ENCODE assay signal across 9 mouse cellular contexts in genomic region chr6:24350882-24351281, GRCm38 (mm10).
DNase-seq lines count a peak whose midpoint lies in the region; ATAC-seq and TF ChIP-seq lines count a peak whose summit lies in the region.
"Had no signal": no experiment of that assay in that cellular context is flagged by ENCODE, and none has a peak within 500 bp of the region (broad histone marks: within the 10 kb centered on the region; RNA-seq: fewer than 3 reads in every experiment).

No protein-coding gene starts in this region.

- WGBS in hindbrain, embryonic 15.5 days = 10% methylated on average over 5 of the region's 5 CpGs
- 18% methylated on average over 5 of the region's 5 CpGs for WGBS in stomach, embryonic 14.5 days

- H3K9me3 ChIP-seq in CH12.LX (replicated peaks; ENCODE audit: low read length) = no peaks in the 10 kb centered on the region
- no peaks in the 10 kb centered on the region for H3K9me3 ChIP-seq in hindbrain, embryonic 15.5 days
- H3K9me3 ChIP-seq in stomach, embryonic 14.5 days (ENCODE audit: control insufficient read depth, low read depth, low read length) = no peaks in the 10 kb centered on the region
- H3K9me3 ChIP-seq: stomach, embryonic 15.5 days had no signal

- H3K4me3 ChIP-seq in CH12.LX (replicated peaks in 1 of 3; ENCODE audit: low read depth in 2 of 3, low read length in 2 of 3, poor library complexity in 1 of 3) = no peak overlapping the region
- H3K4me3 ChIP-seq in hindbrain, embryonic 15.5 days = no peak overlapping the region
- H3K4me3 ChIP-seq in stomach, embryonic 14.5 days (ENCODE audit: low read depth, low read length) = no peak overlapping the region
- H3K4me3 ChIP-seq: stomach, embryonic 15.5 days had no signal

- no peak overlapping the region for H3K9ac ChIP-seq in CH12.LX (ENCODE audit: insufficient read depth, low read depth)
- no peak overlapping the region for H3K9ac ChIP-seq in hindbrain, embryonic 15.5 days
- no peak overlapping the region for H3K9ac ChIP-seq in stomach, embryonic 14.5 days (replicated peaks; ENCODE audit: low read depth, low read length)
- H3K9ac ChIP-seq: stomach, embryonic 15.5 days had no signal

- peak; percentile 67 for DNase-seq in CH12.LX (ENCODE audit: extremely low read depth)
- peak; percentile 75 for DNase-seq in ZHBTc4 (ENCODE audit: low read depth, low spot score)
- peak; percentile 36 for DNase-seq in embryo, embryonic 9.5 days (ENCODE audit: extremely low spot score)
- peak; percentile 28 for DNase-seq in left cerebral cortex, adult 11 months (ENCODE audit: low spot score)
- DNase-seq in mesoderm, embryonic 11.5 days (ENCODE audit: low read depth, low spot score) = peak; percentile 74
- DNase-seq in spleen, postnatal 14 days (ENCODE audit: low spot score in 2 of 2) = no peak

- no peaks in the 10 kb centered on the region for H3K27me3 ChIP-seq in CH12.LX (replicated peaks)
- H3K27me3 ChIP-seq in hindbrain, embryonic 15.5 days = no peaks in the 10 kb centered on the region
- H3K27me3 ChIP-seq in stomach, embryonic 14.5 days (ENCODE audit: control insufficient read depth, insufficient read depth, low read length) = no peaks in the 10 kb centered on the region
- H3K27me3 ChIP-seq: stomach, embryonic 15.5 days had no signal

- no peak overlapping the region for H3K27ac ChIP-seq in CH12.LX (ENCODE audit: insufficient read depth, low read depth)
- no peak overlapping the region for H3K27ac ChIP-seq in hindbrain, embryonic 15.5 days (replicated peaks)
- H3K27ac ChIP-seq in stomach, embryonic 14.5 days (ENCODE audit: low read length) = no peak overlapping the region
- H3K27ac ChIP-seq: stomach, embryonic 15.5 days had no signal

- no peak for TF ChIP-seq POLR2A in CH12.LX (IDR thresholded peaks at IDR 0.05; ENCODE audit: low read depth, low read length)

- H3K36me3 ChIP-seq in CH12.LX (replicated peaks in 1 of 2; ENCODE audit: control insufficient read depth in 1 of 2, insufficient read depth in 1 of 2, low read length in 1 of 2) = no peaks in the 10 kb centered on the region
- H3K36me3 ChIP-seq in hindbrain, embryonic 15.5 days = no peaks in the 10 kb centered on the region
- H3K36me3 ChIP-seq in stomach, embryonic 14.5 days (ENCODE audit: control insufficient read depth, insufficient read depth, low read length) = no peaks in the 10 kb centered on the region
- H3K36me3 ChIP-seq: stomach, embryonic 15.5 days had no signal

- dilution Hi-C loops in CH12.LX (cut with MboI; ENCODE audit: extremely low pct_ligation_motif_present, extremely low pct_unique_long_range_greater_than_20kb, low sequenced_read_pairs) = no loop called here

- TF ChIP-seq RAD21 in CH12.LX (IDR thresholded peaks at IDR 0.05; ENCODE audit: low read depth, low read length) = peak; percentile 90

- ATAC-seq in hindbrain, embryonic 15.5 days (ENCODE audit: low FRiP score, low read depth) = peak; percentile 96
- ATAC-seq in stomach, embryonic 14.5 days (ENCODE audit: insufficient number of reproducible peaks, insufficient read depth, low FRiP score, low read depth) = peak; percentile 77

- no peak overlapping the region for H3K4me2 ChIP-seq in CH12.LX (ENCODE audit: insufficient read depth, low read depth, poor library complexity, severe bottlenecking)
- no peak overlapping the region for H3K4me2 ChIP-seq in hindbrain, embryonic 15.5 days
- no peak overlapping the region for H3K4me2 ChIP-seq in stomach, embryonic 14.5 days (replicated peaks; ENCODE audit: low read depth, low read length)
- H3K4me2 ChIP-seq: stomach, embryonic 15.5 days had no signal

- no peaks in the 10 kb centered on the region for H3K79me2 ChIP-seq in CH12.LX (replicated peaks; ENCODE audit: control insufficient read depth, extremely low read depth, insufficient read depth, poor library complexity, severe bottlenecking)

- in situ Hi-C loops in CH12.LX (cut with MboI; ENCODE audit: low pct_ligation_motif_present, low pct_unique_long_range_greater_than_20kb, low sequenced_read_pairs) = no loop called here

- no peaks in the 10 kb centered on the region for H3K4me1 ChIP-seq in CH12.LX (ENCODE audit: control insufficient read depth in 1 of 2, insufficient read depth in 2 of 2)
- H3K4me1 ChIP-seq in hindbrain, embryonic 15.5 days (replicated peaks) = no peaks in the 10 kb centered on the region; the same call in 1 of the 2 replicates
- H3K4me1 ChIP-seq in stomach, embryonic 14.5 days (ENCODE audit: control insufficient read depth, insufficient read depth, low read length) = no peaks in the 10 kb centered on the region
- H3K4me1 ChIP-seq: stomach, embryonic 15.5 days had no signal

- TF ChIP-seq CTCF in CH12.LX (conservative IDR thresholded peaks at IDR 0.05 in 1 of 2, IDR thresholded peaks at IDR 0.05 in 1 of 2; ENCODE audit: low read depth in 2 of 2, low read length in 2 of 2) = peak; percentile 79 to 88

- no peak for TF ChIP-seq EP300 in CH12.LX (IDR thresholded peaks at IDR 0.05; ENCODE audit: low read length)

TF ChIP-seq in CH12.LX, 34 proteins besides CTCF, POLR2A, EP300 and RAD21:
- TF ChIP-seq SMC3 (IDR thresholded peaks at IDR 0.05; ENCODE audit: low read depth, low read length) = peak; percentile 73
- TF ChIP-seq ZC3H11A (IDR thresholded peaks at IDR 0.05; ENCODE audit: low read depth, low read length) = peak; percentile 20; the same call in 1 of the 2 replicates
- TF ChIP-seq ZNF384 (IDR thresholded peaks at IDR 0.05; ENCODE audit: low read depth, low read length) = no peak
- no peak for TF ChIP-seq POLR2AphosphoS2 (IDR thresholded peaks at IDR 0.05; ENCODE audit: low read depth, low read length)
- no peak for TF ChIP-seq RCOR1 (conservative IDR thresholded peaks at IDR 0.05; ENCODE audit: low read depth, low read length)

Comparison
In these comparisons a context has a peak if more than half of its experiments do, and no peak if none do; other contexts are left out.
1. DNase-seq: peak in CH12.LX (single experiment), ZHBTc4 (single experiment), embryo, embryonic 9.5 days (single experiment), left cerebral cortex, adult 11 months (single experiment) and mesoderm, embryonic 11.5 days (single experiment); none in spleen, postnatal 14 days (0 of 2).